In genomic region chr3:88913511-88914383, GRCm38 (mm10) we compare ENCODE assay signal across 8 mouse cellular contexts. TPM values are rescaled to one million over a fixed set of nuclear protein-coding genes. Genes with fewer than 3 reads are reported as not detected.
A peak's percentile ranks its signal among the peaks of the same experiment; 100 is the strongest.
DNase-seq lines count a peak whose midpoint lies in the region; ATAC-seq and TF ChIP-seq lines count a peak whose summit lies in the region.

Gene Msto1, minus strand, starts transcription at chr3:88913999.

- ATAC-seq in forebrain, embryonic 13.5 days, result peak; percentile 98
- peak; percentile 99 for ATAC-seq in liver, postnatal 0 days
- peak; percentile 98 for ATAC-seq in neural tube, embryonic 14.5 days (ENCODE audit: low read depth)

- peaks cover 56% of the 10 kb centered on the region for H3K36me3 ChIP-seq in E14TG2a.4 (ENCODE audit: insufficient read depth, low read length)
- H3K36me3 ChIP-seq in forebrain, embryonic 13.5 days (ENCODE audit: poor library complexity, severe bottlenecking), result peaks cover 39% of the 10 kb centered on the region
- H3K36me3 ChIP-seq in liver, postnatal 0 days (replicated peaks; ENCODE audit: insufficient read depth, low read length), result peaks cover 16% of the 10 kb centered on the region
- peaks cover 21% of the 10 kb centered on the region for H3K36me3 ChIP-seq in neural tube, embryonic 14.5 days (ENCODE audit: control insufficient read depth, insufficient read depth, low read length)

- peak within 1 kb of the TSS; percentile 82 for H3K4me2 ChIP-seq in forebrain, embryonic 13.5 days
- peak within 1 kb of the TSS; percentile 99 for H3K4me2 ChIP-seq in liver, postnatal 0 days (ENCODE audit: low read depth, low read length)
- peak within 1 kb of the TSS; percentile 75 for H3K4me2 ChIP-seq in neural tube, embryonic 14.5 days (ENCODE audit: low read depth, low read length)

- H3K4me1 ChIP-seq in E14TG2a.4 (replicated peaks; ENCODE audit: low read depth, low read length), result peaks cover 49% of the 10 kb centered on the region
- peaks cover 16% of the 10 kb centered on the region for H3K4me1 ChIP-seq in forebrain, embryonic 13.5 days
- H3K4me1 ChIP-seq in liver, postnatal 0 days (ENCODE audit: insufficient read depth), result peaks cover 17% of the 10 kb centered on the region
- H3K4me1 ChIP-seq in neural tube, embryonic 14.5 days (ENCODE audit: control insufficient read depth, insufficient read depth, low read length), result peaks cover 14% of the 10 kb centered on the region

- WGBS in forebrain, embryonic 13.5 days, result under 1% methylated on average over 62 of the region's 62 CpGs
- WGBS in large intestine, adult 2 months, result under 1% methylated on average over 62 of the region's 62 CpGs
- WGBS in liver, postnatal 0 days (ENCODE audit: insufficient replicate concordance), result under 1% methylated on average over 61 of the region's 62 CpGs
- under 1% methylated on average over 62 of the region's 62 CpGs for WGBS in neural tube, embryonic 14.5 days

- H3K4me3 ChIP-seq in E14TG2a.4 (replicated peaks; ENCODE audit: low read length), result peak within 1 kb of the TSS; percentile 97
- peak within 1 kb of the TSS; percentile 74 for H3K4me3 ChIP-seq in forebrain, embryonic 13.5 days
- H3K4me3 ChIP-seq in liver, postnatal 0 days (ENCODE audit: low read depth, low read length), result peak within 1 kb of the TSS; percentile 79
- peak within 1 kb of the TSS; percentile 78 for H3K4me3 ChIP-seq in neural tube, embryonic 14.5 days (ENCODE audit: low read depth, low read length)

- H3K27ac ChIP-seq in forebrain, embryonic 13.5 days, result peak within 1 kb of the TSS; percentile 82
- peak within 1 kb of the TSS; percentile 86 for H3K27ac ChIP-seq in liver, postnatal 0 days (ENCODE audit: low read depth)
- peak within 1 kb of the TSS; percentile 85 for H3K27ac ChIP-seq in neural tube, embryonic 14.5 days (ENCODE audit: low read depth, low read length)

- H3K9me3 ChIP-seq in E14TG2a.4 (ENCODE audit: low read length), result no peaks in the 10 kb centered on the region
- no peaks in the 10 kb centered on the region for H3K9me3 ChIP-seq in forebrain, embryonic 13.5 days (replicated peaks)
- no peaks in the 10 kb centered on the region for H3K9me3 ChIP-seq in liver, postnatal 0 days (ENCODE audit: low read length)
- H3K9me3 ChIP-seq in neural tube, embryonic 14.5 days (ENCODE audit: control insufficient read depth, low read length), result no peaks in the 10 kb centered on the region

- no peaks in the 10 kb centered on the region for H3K27me3 ChIP-seq in E14TG2a.4 (ENCODE audit: insufficient read depth, low read length)
- no peaks in the 10 kb centered on the region for H3K27me3 ChIP-seq in forebrain, embryonic 13.5 days
- H3K27me3 ChIP-seq in liver, postnatal 0 days (ENCODE audit: insufficient read depth, low read length), result no peaks in the 10 kb centered on the region
- H3K27me3 ChIP-seq in neural tube, embryonic 14.5 days (ENCODE audit: control insufficient read depth, insufficient read depth, low read length), result no peaks in the 10 kb centered on the region

- peak; percentile 90 for DNase-seq in c-Kit-positive CD71-positive TER-119-positive erythroid progenitor cells, embryonic 14.5 days (ENCODE audit: low spot score)
- DNase-seq in heart, postnatal 10 days, result peak; percentile 95
- peak; percentile 71 for DNase-seq in large intestine, adult 2 months (ENCODE audit: low read depth, low spot score)
- peak; percentile 95 for DNase-seq in liver, postnatal 0 days
- peak; percentile 94 for DNase-seq in testis, postnatal 10 days (ENCODE audit: low spot score)

- intact Hi-C loops in heart, postnatal 10 days (cut with DNase I), result no loop called here

- peak within 1 kb of the TSS; percentile 80 for H3K9ac ChIP-seq in forebrain, embryonic 13.5 days
- peak within 1 kb of the TSS; percentile 76 for H3K9ac ChIP-seq in liver, postnatal 0 days (replicated peaks)
- peak within 1 kb of the TSS; percentile 80 for H3K9ac ChIP-seq in neural tube, embryonic 14.5 days (replicated peaks; ENCODE audit: low read depth, low read length)

- TF ChIP-seq EP300 in liver, postnatal 0 days (IDR thresholded peaks at IDR 0.05; ENCODE audit: low read depth), result no peak

- no peak for TF ChIP-seq CTCF in E14TG2a.4 (conservative IDR thresholded peaks at IDR 0.05; ENCODE audit: low read length)
- TF ChIP-seq CTCF in liver, postnatal 0 days (IDR thresholded peaks at IDR 0.05; ENCODE audit: low read depth), result peak; percentile 22; the same call in 1 of the 2 replicates

RNA-seq across cellular contexts. Expression of gene Msto1, which starts in this region (rescaled TPM):
- polyA plus RNA-seq in forebrain, embryonic 13.5 days (2015; fragmentation: Nextera tagmentation; extraction: Ambion mirVana), result 40.3 and 48.5 TPM in 2 replicates
- 10 to 100 TPM; 22.8 to 24.3 TPM for total RNA-seq in heart, postnatal 10 days (2021)
- 18.4 and 18.8 TPM in 2 replicates for polyA plus RNA-seq in large intestine, adult 2 months (2012; rRNA removed)
- 9.8 and 9.9 TPM in 2 replicates for polyA plus RNA-seq in liver, postnatal 0 days (2015; fragmentation: Nextera tagmentation; extraction: Ambion mirVana)
- polyA plus RNA-seq in neural tube, embryonic 14.5 days (2014; fragmentation: Nextera tagmentation; extraction: Ambion mirVana), result 49.3 and 50.7 TPM in 2 replicates

Comparison
In these comparisons a context has a peak if more than half of its experiments do, and no peak if none do; other contexts are left out.
1. Peak in every context shown above with its lines: DNase-seq, ATAC-seq, H3K4me3 ChIP-seq and H3K27ac ChIP-seq.